Mouse (Mus musculus) adrenal gland, adult 10 weeks (tissue): ENCODE measurements around the gene Hsd3b7. TPM values are rescaled to one million over a fixed set of nuclear protein-coding genes. Genes with fewer than 3 reads are reported as not detected.

ENCODE experiments used
- polyA plus RNA-seq: library from polyadenylated mRNA; stranded (reverse); fragments of 350-450 nt; fragmentation: Illumina TruSeq; extraction: RNeasy Lipid Tissue Mini Kit (QIAGEN cat#74804); gene quantifications from one replicate; pipeline ENCODE4 v1.2.3, GENCODE M21; 2014; ENCODE audit warnings: low read depth, low replicate concordance

Gene Hsd3b7
- 17.3 TPM for polyA plus RNA-seq

DNA sequence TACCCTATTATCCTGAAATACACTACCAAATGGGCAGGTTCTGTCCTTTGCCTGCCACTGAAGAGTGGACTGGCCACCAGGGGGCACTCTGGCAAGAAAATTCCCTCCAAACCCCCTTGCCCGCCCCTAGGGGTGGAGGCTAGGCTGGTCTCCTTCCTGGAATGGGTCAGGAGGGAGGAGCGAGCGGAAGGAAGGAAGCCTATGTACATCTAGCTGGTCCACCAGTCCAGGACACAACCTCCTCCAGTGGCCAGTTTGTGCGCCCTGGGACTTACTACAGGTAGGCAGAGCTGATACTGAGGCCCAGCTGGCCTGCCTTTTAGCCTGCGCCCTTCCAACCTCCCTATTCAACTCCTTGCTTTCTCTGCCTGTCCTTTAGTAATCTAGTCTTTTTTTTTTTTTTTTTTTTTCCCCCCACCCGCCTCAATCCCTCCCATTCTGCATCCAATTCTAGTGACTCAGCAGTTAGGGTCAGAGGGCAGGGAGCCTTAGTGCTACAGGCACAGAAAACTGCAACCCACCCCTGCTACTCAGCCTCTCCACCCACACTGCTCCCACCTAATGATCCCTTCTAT lies at the start of gene Hsd3b7:
Gene Hsd3b7 (plus strand): TSS at position 170 of the 575 bp plus-strand sequence.

DNA sequence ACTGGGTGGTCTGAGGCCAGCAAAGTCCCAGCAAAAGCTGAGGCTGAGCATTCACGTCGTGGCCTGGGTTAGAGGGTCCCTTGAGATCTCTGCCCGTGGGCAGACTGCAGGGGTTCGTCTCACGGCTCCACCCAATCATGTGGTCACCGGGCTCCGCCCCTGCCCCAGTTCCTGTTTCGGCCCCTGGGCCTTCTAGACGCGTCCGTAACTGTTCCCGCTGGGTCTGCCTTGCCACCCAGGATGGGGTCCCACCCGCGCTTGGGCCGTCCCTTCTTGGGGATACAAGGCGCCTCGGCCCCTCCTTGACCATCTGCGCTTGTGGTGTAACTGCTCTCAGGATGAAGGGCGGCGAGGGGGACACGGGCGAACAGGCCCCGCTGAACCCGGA lies 30.8 kb upstream of the Hsd3b7 start, which contains the start of gene Orai3:
Gene Orai3 (plus strand): TSS at position 165 of the 388 bp plus-strand sequence.

GRCm38 (mm10) chr7:127776426-127776825 lies 24.0 kb upstream of the Hsd3b7 start, which contains the start of gene Setd1a:
TSS of gene Setd1a (plus strand) at chr7:127776670.

DNA sequence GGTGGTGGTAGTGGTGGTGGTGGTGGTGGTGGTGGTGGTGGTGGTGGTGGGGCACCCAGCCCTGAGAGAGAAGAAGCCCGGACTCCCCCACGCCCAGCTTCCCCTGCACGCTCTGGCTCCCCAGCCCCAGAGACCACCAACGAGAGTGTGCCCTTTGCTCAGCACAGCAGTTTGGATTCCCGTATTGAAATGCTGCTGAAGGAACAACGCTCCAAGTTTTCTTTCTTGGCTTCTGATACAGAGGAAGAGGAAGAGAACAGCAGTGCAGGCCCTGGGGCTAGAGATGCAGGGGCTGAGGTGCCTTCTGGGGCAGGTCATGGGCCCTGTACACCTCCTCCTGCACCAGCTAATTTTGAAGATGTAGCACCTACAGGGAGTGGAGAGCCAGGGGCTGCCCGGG lies 15.1 kb upstream of the Hsd3b7 start, which contains the start of gene Gm49388:
Gene Gm49388 (plus strand): TSS at position 301 of the 400 bp plus-strand sequence.

DNA sequence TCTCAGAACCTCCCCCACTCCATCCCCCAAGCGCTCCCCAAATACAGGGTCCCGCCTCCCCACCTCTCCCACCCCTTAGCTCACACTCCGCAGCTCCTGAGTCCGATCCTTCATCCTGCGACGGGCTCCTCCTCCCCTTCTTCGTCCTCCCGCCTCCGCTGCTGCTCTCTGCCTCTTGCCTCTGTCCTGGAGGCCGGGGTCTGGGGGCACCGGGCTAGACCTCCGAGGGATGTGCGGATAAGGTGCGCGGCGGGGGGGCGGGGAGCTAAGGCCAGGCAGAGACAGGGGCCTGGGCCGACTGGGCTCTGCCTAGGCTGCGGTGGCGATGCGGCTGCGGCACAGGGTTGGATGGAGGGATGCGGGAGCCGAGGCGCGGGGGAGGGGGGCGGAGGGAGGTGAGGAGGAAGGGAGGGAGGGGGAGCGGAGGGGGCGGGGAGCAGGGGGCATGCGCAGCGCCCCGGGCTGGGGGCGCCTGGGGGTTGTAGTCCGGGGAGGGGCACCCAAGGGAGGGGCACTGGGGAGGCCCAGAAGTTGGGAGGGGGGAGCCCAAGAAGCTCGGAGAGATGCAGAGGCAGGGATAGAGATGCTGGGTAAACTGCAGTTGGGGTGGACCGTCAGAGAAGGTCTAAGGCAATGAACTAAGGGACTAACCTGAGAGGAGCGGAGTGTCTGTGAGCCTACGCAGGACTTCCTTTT lies 23.9 kb downstream of the Hsd3b7 start, which contains the start of the genes Stx4a and Stx1b:
Gene Stx4a (plus strand): TSS at position 119 of the 696 bp plus-strand sequence.
Gene Stx1b (minus strand): TSS at position 374 of the 696 bp plus-strand sequence.

Other genes starting within 250 kb of the Hsd3b7 start
- not detected for gene Tmem265, start 239.2 kb upstream of the Hsd3b7 start, polyA plus RNA-seq
- 16.0 TPM for gene Phkg2, start 227.3 kb upstream of the Hsd3b7 start, polyA plus RNA-seq
- gene Ccdc189, start 212.0 kb upstream of the Hsd3b7 start, polyA plus RNA-seq, result 1.6 TPM
- gene Rnf40, start 211.8 kb upstream of the Hsd3b7 start, polyA plus RNA-seq, result 1.5 TPM
- gene Zfp629, start 184.8 kb upstream of the Hsd3b7 start, polyA plus RNA-seq, result 7.7 TPM
- 5.5 TPM for gene Bcl7c, start 91.7 kb upstream of the Hsd3b7 start, polyA plus RNA-seq
- 2.6 TPM for gene Ctf1, start 87.9 kb upstream of the Hsd3b7 start, polyA plus RNA-seq
- not detected for gene Ctf2, start 68.4 kb upstream of the Hsd3b7 start, polyA plus RNA-seq
- 0.29 TPM for gene Fbxl19, start 56.1 kb upstream of the Hsd3b7 start, polyA plus RNA-seq
- 5.6 TPM for gene Orai3, start 30.8 kb upstream of the Hsd3b7 start, polyA plus RNA-seq
- gene Setd1a, start 23.9 kb upstream of the Hsd3b7 start, polyA plus RNA-seq, result 7.7 TPM
- gene Gm49388, start 15.0 kb upstream of the Hsd3b7 start, polyA plus RNA-seq, result not detected
- 16.9 TPM for gene Stx4a, start 23.7 kb downstream of the Hsd3b7 start, polyA plus RNA-seq
- gene Stx1b, start 23.9 kb downstream of the Hsd3b7 start, polyA plus RNA-seq, result 0.93 TPM
- gene Zfp646, start 75.6 kb downstream of the Hsd3b7 start, polyA plus RNA-seq, result 7.7 TPM
- 3.4 TPM for gene Zfp668, start 76.2 kb downstream of the Hsd3b7 start, polyA plus RNA-seq
- not detected for gene Prss53, start 90.4 kb downstream of the Hsd3b7 start, polyA plus RNA-seq
- gene Gm21974, start 94.8 kb downstream of the Hsd3b7 start, polyA plus RNA-seq, result not detected
- 40.1 TPM for gene Vkorc1, start 95.0 kb downstream of the Hsd3b7 start, polyA plus RNA-seq
- 4.7 TPM for gene Bckdk, start 103.5 kb downstream of the Hsd3b7 start, polyA plus RNA-seq
- gene Kat8, start 111.9 kb downstream of the Hsd3b7 start, polyA plus RNA-seq, result 8.5 TPM
- gene Prss8, start 129.5 kb downstream of the Hsd3b7 start, polyA plus RNA-seq, result not detected
- not detected for gene Prss36, start 146.1 kb downstream of the Hsd3b7 start, polyA plus RNA-seq
- 456 TPM for gene Fus, start 166.9 kb downstream of the Hsd3b7 start, polyA plus RNA-seq
- gene Pycard, start 193.3 kb downstream of the Hsd3b7 start, polyA plus RNA-seq, result 2.3 TPM
- gene Trim72, start 203.3 kb downstream of the Hsd3b7 start, polyA plus RNA-seq, result not detected